Mouse (Mus musculus) kidney, postnatal 10 days (tissue): Measurements from ENCODE around the gene Sept9.

Experiments used
- DNase-seq: peaks from one replicate; pipeline ENCODE4 v3.0.0; 2021; ENCODE audit warnings: mixed read lengths

Sept9 gene

GRCm38 (mm10) chr11:117247541-117247940, 48.1 kb downstream of the Sept9 start:
- no peak for DNase-seq

GRCm38 (mm10) chr11:117248734-117249248, 49.3 kb downstream of the Sept9 start:
- DNase-seq: no peak

DNA sequence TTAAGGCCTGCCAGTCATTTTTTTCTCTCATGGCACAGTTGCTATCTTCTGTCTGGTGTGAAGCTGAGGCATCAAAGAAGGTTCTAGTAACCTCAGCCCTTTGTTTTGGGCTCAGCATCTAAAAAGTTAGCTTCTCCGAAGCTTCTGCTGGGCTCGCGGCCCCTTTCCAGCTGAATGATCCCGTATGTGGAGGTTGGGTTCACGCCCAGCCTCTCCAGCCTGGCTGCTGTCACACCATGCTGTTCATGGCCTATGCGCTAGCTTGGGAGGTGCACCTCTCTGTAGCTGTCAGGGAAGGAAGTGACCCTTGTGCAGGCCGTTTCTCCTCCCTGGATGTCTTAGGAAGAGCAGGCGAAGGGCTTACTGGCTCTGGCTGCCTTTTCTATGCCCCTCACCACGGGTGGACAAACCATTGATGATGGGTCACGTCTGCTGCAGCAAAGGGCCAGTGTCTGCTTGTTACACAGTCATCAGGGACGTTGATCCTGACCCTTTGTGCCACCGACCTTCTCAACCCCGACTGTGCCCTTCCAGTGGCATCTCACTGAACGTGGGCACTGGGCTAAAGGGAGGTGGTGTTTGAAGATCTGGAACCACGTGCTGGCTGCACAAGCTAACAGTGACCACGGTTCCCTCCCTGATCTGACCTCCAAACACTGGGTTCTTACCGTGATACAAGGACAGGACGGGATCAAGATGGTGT, 50.0 kb downstream of the Sept9 start:
- DNase-seq: peak; percentile 44

GRCm38 (mm10) chr11:117249985-117250928, 50.8 kb downstream of the Sept9 start:
- no peak for DNase-seq

DNA sequence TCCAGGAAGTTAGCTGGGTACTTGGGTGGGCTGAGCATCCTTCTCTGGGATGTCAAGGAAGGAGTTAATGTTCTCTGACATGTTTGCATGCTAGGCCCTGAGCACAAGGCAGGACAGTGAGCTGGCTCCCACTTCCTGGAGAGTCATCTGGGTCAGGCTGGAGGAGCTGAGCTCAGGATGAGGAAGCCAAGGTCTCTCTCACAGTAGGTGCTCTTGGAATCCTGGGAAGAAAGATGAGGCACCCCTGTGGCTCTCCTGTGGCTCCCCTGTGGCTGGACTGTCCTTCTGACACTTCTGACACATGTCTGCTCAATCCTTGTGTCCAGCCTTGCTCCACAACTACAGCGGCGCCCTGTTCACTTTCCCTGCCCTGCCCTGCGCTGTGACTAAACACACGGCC, 52.3 kb downstream of the Sept9 start:
- DNase-seq: no peak

DNA sequence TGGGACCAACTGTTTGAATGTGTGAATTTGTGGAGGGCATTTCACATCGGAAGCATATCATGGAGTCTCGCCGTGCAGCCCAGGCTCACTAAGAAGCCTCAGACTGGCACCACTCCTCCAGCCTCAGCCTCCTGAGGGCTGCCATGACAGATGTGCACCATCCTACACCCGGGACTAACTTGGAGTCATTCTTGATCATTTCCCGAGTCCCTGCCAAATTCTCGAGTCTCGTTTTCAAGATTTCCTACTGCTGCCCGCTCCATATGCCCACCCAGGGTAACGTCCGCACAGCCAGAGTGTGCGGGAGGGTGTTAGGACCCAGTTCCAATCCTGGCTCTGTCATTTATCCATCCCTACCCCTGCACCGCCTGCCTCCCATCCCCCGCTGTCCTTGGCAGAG, 53.4 kb downstream of the Sept9 start:
- DNase-seq: no peak

- DNase-seq: peak; percentile 50
Measured at GRCm38 (mm10) chr11:117254161-117255107, 55.0 kb downstream of the Sept9 start.

DNA sequence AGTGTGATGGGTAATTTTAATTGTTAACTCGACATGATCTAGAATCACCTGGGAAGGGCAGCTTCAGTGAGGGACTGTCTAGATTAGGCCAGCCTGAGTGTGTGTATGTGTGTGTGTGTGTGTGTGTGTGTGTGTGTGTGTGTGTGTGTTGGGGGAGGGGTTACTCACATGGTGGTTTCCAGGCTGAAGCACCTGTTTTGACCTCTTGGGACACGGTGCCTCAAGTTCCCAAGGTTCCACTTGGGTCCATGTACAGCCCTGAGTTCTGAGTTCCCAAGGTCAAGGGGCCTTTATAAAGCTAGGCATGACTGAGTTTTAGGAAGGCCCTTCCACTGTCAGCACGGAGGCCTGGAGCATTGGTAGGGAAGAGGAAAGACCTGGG, 55.6 kb downstream of the Sept9 start:
- no peak for DNase-seq

- DNase-seq: peak; percentile 43
Measured at GRCm38 (mm10) chr11:117256088-117256487, 56.6 kb downstream of the Sept9 start.

- no peak for DNase-seq
Measured at GRCm38 (mm10) chr11:117256840-117257239, 57.4 kb downstream of the Sept9 start.

GRCm38 (mm10) chr11:117257266-117257665, 57.8 kb downstream of the Sept9 start:
- no peak for DNase-seq

DNA sequence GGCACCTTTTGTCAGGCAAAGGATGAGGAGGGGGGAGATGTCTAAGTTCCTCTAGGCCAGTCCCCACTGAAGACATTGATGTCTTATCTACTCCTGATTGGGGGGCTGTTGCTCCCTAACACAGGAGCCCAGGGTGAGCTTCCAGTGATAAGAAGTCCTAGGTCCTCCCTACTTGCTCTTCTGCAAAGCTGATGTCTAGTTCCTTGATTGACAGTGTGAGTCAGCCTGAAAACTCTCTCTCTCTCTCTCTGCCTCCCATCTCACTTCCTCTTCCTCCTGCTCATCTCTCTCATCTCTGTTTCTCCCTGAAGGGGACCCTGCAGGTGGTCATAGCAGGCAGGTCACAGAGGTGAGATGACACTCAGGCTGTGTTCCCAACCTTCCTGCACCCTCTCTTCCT, 58.4 kb downstream of the Sept9 start:
- DNase-seq: no peak

DNA sequence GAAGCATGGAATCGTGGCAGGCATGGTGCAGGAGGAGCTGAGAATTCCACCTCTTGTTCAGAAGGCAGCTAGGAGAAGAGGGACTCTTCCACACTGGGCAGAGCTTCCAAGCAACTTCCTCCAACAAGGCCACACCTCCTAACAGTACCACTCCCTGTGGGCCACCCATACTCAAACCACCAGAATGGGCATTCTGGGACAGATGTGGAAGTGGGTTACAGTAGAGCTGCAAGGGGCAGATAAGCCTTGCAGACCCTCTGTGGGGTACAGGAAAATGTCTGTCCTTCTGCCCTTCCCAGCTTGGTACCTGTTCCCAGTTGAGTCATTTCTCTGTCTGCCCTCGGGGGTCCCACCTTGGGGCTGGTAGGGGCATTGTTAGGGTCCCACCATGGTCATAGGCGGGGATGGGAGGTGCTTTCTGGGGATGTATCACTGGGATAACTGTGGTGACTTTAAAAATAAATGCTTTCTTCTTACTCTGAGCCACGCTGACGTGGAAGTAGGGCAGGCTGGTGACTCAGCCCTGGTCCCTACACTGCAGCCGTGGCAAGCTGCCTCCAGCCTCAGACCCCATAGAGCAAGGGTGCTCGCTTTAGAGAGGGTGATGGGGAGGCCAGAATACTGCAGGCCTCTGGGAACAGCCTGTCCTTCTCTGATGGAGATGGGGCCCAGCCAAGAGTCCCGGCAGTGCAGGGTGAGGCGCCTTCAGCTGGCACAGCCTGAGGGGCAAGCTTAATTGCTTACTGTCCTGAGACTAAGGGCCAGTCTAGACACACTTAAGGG, 59.9 kb downstream of the Sept9 start:
- DNase-seq: no peak

DNA sequence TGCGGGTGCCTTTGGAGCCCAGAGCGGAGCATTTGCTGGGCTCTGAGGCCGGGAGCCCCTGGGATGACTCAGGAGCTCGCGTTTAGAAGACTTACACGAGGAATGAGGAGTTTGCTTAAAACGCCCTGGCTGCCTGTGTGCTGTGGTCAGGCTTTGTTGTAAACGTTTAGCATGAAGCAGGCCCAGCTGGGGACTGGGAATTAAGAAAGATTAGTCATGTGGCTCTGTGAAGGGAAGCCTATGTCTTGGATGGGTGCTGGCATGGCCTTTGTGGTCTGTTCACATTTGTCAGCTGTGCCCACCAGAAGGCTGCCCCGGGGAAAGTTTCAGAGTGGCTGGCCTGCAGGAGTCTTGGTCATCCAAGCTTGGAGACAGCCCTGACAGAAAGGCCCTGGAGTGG, 61.2 kb downstream of the Sept9 start:
- no peak for DNase-seq

DNA sequence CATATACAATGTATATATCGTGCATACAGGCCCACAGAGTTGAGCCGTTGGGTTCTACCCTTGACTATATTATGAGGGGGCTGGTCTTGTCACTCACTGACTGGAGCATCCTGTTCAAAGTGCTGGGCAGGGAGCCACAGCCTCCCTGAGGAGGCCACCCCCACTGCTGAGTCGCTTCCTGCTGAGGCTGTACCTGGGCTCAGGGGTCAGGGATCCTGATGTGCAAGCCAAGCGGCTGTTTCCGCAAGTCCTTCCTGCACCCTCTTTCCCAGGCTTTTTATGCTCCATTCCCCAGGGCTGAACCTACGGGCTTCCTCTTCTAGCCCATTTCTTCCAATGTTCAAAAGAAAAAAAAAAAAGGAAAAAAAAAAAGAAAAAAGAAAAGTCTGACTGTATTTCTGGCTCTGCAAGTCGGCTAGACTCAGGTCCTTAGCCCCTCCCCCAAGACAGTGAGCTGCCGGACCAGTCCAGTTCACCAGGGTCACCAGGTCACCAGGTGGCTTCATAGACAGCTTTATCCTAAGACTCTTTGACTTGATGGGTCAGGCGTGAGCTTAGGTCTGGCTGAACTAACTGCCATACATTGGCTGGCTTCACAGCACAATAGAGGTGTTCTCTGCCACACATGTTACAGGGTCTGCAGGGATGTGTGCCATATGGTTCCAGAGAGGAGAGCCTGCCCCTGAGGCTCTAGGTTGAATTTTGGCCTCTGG, 63.8 kb downstream of the Sept9 start:
- peak; percentile 83 for DNase-seq

- no peak for DNase-seq
Measured at GRCm38 (mm10) chr11:117264162-117265021, 64.9 kb downstream of the Sept9 start.

DNA sequence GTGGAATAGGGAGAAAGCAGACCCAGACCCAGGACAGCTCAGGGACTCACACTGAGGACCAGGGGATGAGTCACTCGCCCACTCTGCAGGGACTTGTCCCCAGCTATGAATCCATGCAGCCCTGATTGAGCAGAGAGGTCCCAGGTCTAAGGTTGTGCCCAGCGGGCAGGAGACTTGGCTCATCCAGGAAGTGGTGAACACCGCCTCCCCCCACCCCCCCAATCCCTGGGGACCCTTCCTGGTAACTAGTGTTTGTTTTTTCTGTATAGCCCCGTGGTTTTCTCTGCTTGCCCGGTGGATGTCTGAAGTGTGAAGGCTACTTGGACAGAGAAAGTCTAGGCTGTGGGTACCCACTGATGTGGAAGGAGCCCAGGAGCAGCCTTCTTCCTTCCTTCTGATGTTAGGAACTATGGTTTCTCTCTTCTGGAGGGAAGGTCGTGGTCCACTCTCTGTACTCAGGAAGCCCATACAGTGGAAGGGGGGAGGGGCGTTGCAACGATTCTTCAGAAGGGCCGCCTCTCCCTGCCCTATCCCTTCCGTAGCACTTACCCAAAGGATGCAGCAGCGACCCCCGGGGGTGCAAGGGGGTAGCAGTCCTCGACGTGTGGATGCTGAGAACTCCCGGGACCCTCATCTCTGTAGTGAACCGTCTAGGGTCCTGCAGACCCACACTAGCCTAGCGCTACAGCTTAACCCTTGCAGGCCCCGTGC, 66.0 kb downstream of the Sept9 start:
- peak; percentile 90 for DNase-seq

GRCm38 (mm10) chr11:117265981-117266905, 66.8 kb downstream of the Sept9 start:
- DNase-seq: peak; percentile 97
